Mouse (Mus musculus) embryo, embryonic 11.5 days (tissue): Measurements from ENCODE around the gene Fam124a.
"Not testable (repeated sequence)": the region's sequence is repeated elsewhere in the genome, so short reads cannot be mapped to it uniquely, and the experiment has no call there.

ENCODE experiments used
- DNase-seq: peaks from one replicate; pipeline ENCODE4 v3.0.0-alpha.2; 2012; ENCODE audit warnings: low read depth, low spot score

Gene Fam124a

DNA sequence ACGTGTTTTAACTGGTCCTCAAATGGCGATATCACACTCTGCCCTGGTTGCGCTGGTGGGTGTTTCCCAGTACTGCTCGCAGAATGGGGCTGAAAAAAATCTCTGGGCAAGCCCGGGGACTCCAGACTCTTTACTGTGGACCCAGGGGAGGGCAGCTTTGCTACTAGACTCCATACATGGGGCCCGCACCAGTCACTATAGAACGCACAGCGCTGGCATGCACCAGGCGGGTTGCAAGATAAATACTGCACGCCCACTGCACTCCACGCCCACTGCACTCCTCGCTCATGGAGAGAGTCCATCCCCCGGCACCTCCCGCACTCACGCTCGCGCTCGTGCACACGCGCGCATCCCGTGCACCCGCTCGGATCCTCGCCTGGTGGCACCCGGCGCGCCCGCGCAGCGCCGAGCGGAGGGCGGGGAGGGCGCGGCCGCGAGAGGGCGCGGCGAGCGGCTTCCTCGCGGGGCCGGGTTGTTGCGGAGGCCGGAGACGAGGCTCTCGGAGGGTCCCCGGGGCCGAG, at the start of gene Fam124a:
TSS of gene Fam124a (plus strand) at position 429 of the 521 bp plus-strand sequence.
- DNase-seq = peak; percentile 69

DNA sequence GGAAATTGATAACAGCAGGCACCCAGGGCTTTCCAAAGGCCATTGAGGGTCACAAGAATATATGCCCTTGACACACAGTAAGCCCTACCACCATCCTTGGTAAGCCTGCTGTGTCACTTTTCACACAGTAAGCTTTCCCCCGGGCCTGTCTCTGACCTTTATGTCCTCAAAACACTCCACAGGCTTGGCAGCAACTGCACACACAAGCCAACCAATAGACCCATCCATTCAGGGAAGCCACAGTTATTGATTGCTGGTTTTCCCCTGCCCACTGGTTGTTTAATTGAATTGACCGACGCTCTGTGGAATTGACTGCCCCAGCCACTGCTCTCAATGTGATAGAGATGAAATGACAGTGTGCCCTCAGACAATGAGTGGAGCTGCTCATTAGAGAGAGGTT, 49.3 kb upstream of the Fam124a start:
- DNase-seq = no peak

DNA sequence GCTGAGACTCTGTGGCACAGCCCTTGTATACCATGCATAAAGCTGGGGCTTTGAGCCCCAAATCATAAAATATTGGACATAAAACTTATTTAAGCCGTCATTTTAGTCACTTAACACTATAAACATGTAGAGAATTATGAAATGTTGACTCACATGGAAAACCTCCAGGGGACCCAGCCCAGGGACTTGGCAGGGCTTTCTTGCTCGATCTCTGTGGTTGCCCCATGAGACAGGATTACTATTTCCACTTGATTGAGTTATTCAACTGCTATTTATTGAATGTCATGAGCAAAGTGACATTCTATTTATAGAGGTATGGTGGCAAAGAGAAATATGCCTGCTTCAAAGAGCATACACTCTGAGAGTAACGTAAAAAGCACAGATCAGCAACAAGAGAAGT, 46.2 kb upstream of the Fam124a start:
- DNase-seq = no peak

DNA sequence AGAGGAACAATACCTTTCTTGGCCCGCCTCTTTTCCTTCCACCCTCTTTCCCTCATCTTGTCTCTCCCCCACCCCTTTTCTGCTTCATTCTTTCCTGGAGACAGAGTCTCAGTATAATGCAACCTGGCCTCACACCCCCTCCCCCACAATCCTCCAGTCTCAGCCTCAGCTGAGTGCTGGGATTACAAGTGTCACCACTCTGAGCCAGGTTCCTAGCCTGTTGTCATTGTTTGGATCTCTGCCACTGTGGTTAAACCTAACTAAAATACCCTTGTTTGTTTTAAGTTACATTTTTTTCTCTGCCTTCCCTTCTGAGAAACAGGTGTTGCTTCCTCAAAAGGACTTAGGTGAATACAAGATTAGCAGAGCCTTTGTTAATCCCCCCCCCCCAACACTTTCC, 42.7 kb upstream of the Fam124a start:
- DNase-seq = no peak

DNA sequence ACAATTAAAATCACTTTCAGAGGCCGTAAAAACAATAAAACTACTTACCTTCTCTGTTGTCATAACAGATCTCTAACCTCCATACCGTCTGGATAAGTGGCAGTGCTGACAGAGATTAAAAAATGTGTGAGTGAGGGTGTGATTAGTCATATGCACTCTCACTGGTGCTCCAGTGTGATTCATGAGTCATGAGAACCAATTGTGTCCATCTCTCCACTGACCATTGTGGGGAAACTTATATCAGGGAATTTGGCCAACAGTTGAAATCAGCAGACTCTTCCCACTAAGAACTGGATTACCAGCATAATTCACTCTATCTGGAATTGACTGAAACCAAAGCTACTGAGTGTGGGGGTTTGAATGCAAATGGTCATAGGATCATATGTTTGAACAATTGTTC, 24.6 kb upstream of the Fam124a start:
- DNase-seq = no peak

DNA sequence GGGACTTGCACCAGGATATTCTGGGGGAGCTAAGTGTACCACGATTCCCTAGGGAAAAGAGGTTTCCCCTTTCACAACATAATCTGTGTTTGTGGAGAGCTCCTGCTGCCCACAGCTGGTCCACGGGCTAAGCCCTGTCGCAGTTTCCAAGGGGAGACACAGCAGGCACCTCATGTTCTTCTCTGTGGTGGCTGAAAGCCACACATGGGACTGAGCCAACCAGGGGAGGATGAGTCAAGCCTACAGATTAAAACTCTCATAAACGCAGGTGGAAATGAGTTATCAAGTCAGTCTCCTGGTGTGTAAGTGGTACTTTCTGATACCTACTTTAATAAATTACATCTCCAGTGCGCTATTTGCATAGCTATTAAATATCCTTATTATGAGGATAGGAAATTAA, 19.4 kb upstream of the Fam124a start:
- DNase-seq = no peak

DNA sequence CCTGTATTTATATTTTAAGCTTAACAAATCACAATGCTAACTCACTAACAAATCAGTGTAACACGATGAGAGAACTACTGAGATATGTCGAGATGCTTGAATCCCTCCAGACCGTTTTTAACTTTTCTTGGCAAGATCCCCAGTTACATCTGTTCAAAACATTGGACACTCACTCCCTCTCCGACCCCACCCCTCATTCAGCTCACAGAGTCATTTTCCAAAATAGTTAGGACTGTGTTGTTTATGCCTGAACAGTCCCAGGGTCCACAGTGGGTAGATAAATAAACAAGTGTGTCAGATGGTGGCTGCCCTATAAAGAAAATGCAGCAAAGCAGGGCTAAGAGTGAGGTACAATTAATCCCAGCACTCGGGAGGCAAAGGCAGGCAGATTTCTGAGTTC, 18.5 kb upstream of the Fam124a start:
- DNase-seq = no peak

DNA sequence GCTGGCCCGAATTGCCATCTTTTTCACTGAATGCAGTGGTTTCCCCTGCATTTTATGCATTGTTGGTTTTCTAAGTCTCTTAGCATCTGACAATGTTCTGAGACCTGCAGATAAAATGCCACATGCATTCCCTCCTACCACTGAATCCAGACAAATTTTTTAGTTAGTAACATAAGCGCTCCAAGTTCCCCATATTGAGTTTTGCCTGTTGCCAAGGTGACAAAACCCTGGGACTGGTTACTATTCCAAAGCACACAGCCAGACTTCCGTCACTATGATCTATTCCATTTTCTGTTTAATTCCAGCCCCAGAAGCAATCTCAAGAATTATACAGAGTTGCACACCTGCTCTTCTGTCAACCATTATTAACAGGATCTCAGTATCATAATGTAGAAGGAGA, 15.7 kb upstream of the Fam124a start:
- no peak for DNase-seq

DNA sequence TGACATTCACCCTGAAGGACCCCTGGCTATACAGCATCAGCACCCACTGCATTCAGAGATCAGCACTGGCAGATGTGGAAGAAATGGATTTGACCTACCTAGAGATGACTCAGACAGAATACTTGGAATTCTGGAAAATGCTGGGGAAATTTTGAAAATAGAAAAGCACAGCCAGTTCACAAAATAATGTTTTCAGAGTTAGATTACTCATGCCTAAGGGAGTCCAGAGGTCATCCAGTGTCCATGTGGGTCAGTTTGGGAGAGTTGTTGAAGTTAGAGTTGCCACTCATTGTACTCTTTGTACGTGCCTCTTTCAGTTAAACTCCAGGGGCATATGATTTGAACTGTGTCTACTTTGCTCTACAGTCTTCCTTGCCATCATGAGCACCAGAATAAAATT, 13.8 kb upstream of the Fam124a start:
- DNase-seq = no peak

DNA sequence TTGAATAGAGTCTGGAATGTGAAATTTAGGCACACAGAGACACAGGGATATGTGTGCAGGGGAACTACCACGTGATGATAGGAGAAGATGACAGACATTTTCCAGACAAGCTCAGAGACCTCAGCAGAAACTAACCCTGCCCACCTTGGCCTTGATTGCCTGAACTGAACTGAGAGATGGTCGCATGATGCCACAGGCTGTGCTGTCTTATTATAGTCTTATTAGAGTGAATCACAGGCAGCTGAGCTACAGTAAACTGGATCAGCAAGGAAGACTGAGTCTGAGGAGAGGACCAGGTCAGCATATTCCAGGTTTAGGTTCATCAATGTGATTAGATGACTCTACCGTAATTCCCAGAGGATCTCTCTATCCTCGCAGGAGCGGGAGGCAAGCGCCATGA, 9.2 kb upstream of the Fam124a start:
- DNase-seq = no peak

DNA sequence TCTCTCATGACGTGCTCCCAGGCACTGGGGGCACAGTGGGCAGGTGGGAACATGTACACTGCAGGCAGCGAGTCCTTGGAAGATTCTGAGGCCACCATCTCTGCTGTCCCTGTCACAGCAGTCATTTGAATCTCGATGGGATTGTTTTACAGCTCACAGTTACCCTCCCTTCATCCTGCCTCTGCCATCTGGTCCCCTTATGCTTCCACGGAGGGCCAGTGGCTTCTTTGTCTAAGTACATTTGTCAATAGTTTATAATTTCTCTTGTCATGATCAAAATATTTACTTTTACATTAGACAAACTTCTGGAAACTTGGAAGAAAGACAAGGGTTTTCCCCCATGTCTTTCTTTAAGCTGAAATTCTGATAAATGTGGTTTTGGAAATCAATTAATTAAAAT, 8.8 kb upstream of the Fam124a start:
- no peak for DNase-seq

DNA sequence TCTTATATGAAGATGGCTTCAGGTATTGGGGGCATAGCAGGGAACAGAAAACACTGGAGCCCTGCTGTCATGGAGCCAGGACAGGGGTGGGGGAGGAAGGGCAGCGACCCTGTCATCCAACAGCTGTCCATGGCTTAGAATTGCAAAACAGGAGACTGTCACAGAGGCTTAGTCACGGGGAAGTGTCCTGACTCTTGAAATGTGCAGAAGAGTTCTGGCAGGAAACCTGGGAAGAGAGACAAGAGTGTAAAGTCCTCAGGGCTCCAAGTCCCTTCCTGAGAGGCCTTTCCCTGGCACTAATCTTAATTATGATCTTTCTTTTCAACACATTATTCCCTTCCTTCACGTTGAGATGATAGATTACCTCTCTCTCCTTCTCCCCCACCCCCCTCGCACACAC, 5.4 kb upstream of the Fam124a start:
- no peak for DNase-seq

DNA sequence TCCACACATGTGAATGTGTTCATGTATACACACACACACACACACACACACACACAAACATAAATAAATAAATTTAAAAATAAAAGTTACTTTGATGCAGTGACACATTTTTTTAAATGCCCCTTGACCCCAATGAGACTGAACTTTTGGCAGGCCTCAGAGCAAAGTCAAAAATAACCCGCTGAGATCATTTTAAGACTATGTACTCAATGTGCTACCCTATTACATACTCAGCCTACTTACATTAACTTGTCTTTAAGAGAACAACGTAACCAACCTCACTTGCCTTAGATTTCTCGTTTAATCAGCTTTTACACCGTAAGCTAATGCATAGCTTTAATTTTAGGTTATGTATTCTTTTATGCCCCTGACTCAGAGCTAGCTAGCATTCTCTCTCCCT, 2.8 kb upstream of the Fam124a start:
- DNase-seq = no peak

DNA sequence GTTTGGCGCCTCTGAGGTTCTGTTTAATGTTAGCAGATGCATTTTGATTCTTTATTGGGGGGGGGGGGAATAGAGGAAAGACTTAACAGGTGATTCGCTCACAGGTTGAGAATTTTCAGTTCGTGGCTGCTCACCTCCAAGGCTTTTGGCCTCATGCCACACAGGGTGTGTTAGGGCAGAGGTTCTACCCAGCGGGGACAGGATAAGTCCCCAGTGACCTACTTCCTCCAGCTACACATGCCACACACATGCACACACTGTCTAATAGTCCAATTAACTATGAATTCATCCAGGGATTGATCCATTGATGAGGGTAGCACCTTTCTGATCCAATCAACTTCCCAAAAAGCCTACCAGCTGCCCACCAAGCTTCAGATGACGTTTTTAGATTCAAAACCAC, 1.8 kb upstream of the Fam124a start:
- DNase-seq = no peak

DNA sequence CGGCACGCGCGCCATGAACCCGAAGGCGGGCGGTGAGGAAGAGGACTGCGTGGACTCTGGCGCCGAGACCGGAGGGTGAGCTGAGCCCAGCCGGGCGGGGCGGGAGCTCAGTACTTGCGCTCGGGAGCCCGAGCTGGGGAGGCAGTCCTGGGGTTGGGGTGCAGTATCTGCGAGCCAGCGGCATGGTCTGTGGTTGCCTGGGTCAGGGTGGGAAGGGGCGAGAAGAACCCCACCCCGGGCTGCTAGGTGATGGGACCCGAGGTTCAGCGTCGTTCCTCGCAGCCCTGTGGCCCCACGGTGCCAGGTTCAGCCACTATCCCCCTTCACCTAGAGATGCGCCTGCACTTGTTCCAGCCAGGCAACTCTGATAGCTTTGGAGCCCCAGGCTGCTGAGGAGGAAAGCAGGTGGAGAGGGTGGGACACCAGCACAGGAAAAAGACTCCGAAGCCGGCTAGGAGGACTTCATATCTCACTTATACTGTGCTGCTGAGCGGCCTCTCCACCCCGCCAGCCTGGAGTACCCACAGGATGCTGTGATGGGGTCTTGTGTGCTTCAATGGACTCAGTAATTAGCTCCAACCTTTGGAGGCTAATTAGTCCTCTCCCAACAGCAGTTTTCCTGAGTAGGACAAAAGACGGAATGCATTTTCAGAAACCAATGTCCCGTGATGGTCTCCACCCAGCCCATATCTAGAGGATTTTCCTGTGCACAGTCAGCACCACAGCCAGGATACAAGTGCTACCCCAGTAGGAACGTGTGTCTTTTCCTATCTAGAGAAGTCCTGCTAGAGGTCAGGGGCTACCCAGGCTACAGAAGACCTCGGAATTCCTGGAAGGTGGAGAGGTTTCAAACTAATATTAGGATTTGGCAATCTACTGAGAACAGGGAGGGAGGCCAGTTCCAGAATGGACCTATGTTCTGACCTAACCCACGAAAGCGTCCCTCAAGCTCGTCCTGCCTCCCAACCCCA, 588 bp downstream of the Fam124a start:
- no peak for DNase-seq

DNA sequence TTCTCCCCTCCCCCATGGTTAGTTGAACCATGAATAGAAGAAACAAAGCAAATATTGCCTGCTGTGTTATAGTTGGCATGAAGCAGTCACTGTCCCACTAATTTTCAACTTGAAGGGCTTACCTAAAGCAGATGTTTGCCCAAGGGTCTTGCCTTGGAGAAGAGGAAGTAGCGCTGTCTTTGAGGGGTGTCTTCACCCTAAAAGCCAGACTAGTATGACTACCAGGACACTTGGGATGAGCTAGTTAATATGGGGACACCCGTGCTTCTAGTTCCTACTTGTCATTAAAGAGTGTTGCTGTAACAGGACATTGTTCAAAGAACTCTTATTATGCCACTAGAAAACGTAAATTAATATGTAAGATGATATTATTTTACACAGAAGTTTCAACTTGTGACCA, 1.6 kb downstream of the Fam124a start:
- no peak for DNase-seq

DNA sequence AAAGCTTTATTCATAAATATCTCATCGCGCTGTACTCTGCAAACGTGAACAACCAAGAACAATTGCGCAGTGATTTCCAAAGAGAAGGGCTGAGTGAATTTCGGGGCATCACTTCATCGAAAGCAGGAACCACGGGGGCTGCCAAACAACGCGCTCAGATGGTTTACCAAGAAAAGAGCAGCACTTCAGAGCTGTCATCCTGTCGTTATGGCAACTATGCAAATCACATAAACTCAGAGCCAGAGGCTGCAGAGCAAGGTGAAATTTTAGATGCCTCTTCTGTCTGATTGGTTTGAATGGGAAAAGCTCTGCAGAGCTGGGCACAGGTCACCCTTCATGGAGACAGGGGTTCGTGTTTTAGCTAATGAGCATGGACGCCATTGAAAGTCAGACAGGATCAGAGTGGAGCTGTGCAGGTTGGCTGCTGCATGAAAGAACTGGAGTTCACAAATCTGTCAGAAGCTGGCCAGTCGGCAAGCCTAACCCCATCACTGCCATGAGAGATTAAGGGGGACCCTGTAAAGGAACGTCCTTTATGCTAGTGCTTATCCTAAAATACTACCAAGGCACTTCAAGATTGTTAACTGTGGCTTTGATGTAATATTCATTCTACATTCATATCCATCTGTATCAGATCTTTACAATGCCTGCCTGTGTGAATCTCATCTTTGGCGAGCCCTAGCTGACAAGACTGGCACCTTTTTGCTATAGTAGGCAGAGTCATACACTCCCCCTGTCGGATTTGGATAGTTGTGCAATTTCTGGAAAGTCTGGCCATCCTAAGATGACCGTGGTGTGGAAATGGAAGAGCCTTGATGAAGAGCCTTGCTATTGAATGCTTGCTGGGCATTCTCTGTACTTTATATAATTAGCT, 6.6 kb downstream of the Fam124a start:
- no peak for DNase-seq

DNA sequence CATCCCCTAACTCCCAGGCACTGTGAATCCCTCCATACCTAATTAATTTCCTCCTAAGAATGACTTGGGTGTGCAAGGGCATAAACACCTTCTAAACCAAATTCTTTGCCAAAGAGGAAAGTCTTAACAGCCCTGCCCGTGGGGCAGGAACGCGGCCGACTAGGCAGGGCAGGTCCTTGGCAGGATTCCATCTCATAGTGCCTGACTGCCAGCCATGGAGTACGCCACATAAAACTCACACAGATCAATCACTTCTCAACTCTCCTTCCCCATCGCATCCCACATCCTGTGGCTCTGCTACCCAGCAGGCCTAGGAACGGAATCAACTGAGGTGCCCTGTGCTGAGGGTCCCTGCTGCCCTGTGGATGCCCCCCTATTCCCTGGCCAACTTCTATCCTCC, 8.1 kb downstream of the Fam124a start:
- no peak for DNase-seq

DNA sequence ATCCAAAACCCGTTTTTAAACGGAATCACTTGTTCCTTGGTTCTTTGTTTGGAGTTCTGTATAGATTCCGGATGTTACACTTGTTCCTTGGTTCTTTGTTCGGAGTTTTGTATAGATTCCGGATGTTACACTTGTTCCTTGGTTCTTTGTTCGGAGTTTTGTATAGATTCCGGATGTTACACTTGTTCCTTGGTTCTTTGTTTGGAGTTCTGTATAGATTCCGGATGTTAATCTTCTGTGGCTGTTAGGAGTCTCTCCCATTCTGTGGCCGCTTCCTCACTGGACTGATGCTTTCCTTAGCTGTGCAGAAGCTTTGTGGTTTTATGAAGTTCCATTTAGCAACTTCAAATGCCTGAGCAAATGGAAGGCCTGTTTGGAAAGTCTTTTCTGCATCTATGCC, 11.3 kb downstream of the Fam124a start, which contains the start of gene Gm4131:
TSS of gene Gm4131 (minus strand) at position 101 of the 400 bp plus-strand sequence.
- DNase-seq = not testable (repeated sequence)

DNA sequence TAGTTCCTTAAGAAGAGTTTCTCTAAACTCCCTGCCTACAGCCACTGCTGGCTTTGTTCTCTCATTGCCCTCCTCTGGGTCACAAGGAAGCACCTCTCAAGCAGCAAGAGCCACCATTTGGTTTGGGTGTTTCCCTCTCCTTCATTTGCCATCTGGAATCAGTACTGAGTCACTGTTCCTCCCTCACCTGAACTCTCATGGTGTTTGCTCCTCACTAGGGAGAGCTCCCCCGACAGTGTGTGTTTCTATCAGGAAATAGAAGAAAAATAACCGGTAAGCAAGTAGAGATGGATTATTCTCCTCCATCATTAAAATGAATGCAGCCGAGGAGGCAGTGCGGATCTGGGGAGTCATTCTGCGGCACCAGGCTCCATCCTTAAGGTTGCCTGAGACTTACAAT, 13.9 kb downstream of the Fam124a start:
- DNase-seq = no peak

DNA sequence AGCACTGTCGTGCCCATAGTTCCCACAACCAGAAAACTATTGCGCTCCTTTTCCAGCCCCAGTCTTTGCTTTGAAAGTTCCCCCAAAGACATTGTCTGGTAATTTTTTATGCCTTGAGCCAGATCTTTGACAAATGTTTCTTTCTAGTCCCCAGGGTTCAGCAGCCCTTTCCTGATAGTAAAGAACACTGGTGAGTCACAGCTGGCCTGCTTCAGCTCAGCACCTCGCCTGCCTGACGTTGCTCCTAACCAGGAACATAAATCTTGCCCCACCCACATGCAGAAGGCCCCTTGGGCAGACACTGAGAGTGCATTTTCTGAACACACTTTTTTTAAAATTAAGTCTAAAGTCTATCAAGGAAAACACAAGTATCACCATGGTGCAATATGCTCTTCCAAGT, 14.8 kb downstream of the Fam124a start:
- no peak for DNase-seq

DNA sequence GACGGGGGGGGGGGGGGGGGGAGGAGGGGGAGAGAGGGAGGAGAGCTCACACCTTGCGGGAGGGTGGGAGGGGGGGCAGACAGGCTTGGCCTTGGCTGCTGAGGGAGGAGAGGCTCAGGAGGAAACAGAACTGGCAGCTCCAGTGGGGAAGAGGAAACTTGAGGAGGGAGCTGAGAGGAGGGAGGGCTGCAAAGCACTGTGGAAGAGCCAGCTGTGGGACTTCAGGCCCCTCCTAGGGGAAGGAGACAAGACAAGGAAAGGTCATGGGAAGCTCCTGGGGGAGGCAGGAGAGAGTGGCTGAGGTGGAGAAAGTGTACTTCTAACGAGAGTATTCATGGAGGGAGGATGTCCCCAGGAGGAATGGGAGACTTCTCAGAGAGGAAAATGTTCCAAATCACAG, 17.9 kb downstream of the Fam124a start:
- DNase-seq = no peak
